Mouse (Mus musculus) thymus, postnatal 14 days (tissue): ENCODE results near the gene Gstp2.
"Not testable (repeated sequence)": the region's sequence is repeated elsewhere in the genome, so short reads cannot be mapped to it uniquely, and the experiment has no call there.

Source experiments
- DNase-seq: peaks from one replicate; pipeline ENCODE4 v3.0.0; 2021

Gstp2 gene

GRCm38 (mm10) chr19:4046866-4047254, 1.0 kb upstream of the Gstp2 start:
- no peak for DNase-seq

- DNase-seq: not testable (repeated sequence)
Measured at GRCm38 (mm10) chr19:4044109-4044508, 1.7 kb downstream of the Gstp2 start.

- DNase-seq: no peak
Measured at GRCm38 (mm10) chr19:4042124-4042523, 3.7 kb downstream of the Gstp2 start.

GRCm38 (mm10) chr19:4041500-4041899, 4.3 kb downstream of the Gstp2 start:
- not testable (repeated sequence) for DNase-seq

GRCm38 (mm10) chr19:4040941-4041340, 4.9 kb downstream of the Gstp2 start:
- not testable (repeated sequence) for DNase-seq

DNA sequence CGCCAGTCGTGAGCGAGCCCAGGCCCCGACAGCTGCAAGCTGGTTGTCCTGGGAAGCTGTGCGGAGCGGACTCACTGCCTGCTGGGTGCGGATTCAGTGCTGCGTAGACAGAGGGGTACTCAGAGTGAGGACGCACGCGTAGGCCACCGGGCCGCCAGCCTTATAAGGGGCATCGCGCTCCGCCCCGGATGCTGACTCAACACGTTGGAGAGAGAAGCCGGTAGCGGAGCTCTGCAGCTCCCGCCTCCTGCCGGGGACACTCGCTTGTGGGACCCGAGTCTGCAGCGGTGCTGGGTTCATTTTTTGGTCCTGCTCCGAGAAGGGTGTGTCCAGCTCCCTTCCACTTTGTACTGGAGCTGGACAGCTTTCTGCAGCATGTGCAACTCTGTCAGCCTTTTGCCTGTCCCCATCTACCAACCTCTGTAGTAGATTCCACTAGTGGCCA, 8.0 kb downstream of the Gstp2 start, which contains the start of gene Gstp1:
Gene Gstp1 (minus strand): TSS at position 198 of the 445 bp plus-strand sequence.
- DNase-seq: peak; percentile 91

DNA sequence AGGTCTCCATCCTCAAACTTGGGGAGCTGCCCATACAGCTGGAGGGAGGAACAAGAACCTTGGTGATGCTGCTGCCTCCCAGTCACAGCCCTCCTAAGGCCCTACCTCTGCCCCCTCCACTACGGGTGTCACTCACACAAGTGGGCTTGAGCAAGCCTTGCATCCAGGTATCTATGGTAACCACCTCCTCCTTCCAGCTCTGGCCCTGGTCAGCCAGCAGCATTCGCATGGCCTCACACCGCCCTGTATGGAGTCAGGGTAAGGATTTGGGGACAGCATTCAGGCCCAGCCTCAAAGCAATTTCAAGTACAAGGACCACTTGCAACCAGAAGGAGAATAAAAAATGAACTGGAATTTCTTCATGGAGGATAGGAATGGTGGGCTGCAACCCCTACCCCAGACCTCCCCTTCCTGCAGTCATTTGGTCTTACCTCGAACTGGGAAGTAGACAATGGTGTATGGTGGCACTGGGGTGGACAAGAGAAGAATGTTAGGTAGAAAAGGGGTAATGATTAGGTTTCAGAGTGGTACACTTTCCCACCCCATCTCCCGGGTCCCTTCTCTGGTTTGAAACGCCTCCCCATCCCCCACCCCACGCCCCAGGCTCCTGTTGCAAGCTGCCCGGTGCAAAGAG, 8.6 kb downstream of the Gstp2 start:
- not testable (repeated sequence) for DNase-seq

DNA sequence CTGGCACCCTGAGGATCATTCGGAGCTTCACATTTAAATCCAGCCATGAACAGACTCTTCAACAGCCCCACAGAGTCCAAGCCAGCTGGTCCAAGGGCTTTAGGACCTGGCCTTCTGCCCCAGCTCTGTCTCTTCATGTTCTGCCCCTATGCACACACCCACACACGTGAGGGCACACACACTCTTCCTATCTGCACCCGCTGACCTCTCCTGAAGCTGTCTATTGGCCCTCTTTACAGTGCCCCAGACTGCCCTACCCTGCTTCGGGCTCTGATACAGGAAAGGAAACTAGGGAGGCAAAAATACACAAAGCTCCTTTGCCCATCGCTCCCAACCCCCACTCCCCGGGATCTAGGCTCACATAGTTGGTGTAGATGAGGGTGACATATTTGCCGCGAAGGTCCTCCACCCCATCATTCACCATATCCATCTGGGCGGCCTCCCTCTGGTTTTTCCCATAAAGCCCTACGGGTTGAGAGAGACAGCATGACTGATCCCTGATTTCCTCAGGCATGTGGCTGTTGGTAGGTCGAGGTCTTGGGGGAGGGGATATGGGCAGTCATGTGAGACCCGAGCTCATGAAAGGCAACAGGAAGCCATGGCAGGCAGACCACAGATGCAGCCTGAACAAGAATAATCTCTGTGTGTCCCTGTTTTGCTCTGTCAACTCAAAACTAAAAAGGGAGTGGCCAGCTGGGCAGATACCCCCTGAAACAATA, 9.3 kb downstream of the Gstp2 start:
- DNase-seq: no peak

DNA sequence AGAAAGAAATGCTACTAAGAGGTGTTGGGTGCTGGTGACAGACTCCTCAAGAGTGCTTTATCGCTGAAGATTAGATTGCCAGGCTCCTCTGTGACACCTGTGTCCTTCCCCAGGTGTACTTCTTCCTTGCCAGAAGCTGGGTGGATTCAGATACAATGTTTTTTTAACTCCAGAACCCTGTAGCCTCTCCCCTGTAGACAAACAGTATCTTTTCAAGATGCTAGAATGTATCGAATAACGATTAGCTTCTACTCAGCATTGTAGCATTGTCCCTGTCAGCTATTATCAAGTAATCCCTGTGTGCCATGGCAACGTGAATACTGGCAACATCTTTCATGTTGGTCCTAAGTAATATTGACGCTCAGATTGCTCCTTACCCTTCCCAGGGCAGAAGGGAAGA, 12.1 kb downstream of the Gstp2 start:
- DNase-seq: no peak

- DNase-seq: no peak
Measured at GRCm38 (mm10) chr19:4033298-4033697, 12.5 kb downstream of the Gstp2 start.

- no peak for DNase-seq
Measured at GRCm38 (mm10) chr19:4032668-4033067, 13.2 kb downstream of the Gstp2 start.

GRCm38 (mm10) chr19:4027576-4027975, 18.2 kb downstream of the Gstp2 start:
- no peak for DNase-seq

GRCm38 (mm10) chr19:4023185-4023584, 22.6 kb downstream of the Gstp2 start:
- no peak for DNase-seq

GRCm38 (mm10) chr19:4018743-4019583, 26.9 kb downstream of the Gstp2 start:
- peak; percentile 66 for DNase-seq

DNA sequence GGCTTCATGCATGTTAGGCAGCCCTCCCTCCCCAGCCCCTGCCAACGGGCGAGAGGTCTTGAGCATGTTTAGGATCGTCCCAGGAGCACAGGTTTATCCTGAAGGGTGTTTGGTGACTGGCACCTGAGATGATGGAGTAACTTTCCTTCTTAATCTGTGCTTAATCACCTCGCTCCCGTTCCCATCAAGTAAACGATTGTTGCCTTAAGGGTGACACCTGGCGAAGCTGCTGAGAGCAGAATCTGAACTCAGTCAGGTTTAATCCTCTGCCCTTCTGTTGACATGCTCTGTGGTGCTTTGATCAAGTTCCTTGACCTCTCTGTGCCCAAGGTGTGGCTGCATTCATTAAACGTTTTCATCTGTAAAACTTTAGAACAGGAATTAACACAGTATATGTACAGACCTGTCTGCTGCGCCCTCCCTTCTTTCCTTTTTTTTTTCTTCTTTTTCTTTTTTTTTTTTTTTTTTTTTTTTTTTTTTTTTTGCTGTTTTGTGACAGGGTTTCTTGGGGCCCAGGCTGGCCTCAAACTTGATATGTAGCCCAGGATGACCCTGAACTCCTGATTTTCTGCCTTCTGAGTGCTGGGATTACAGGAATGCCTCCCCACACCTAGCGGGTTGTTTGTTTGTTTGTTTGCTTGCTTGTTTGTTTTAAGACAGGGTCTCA, 27.8 kb downstream of the Gstp2 start:
- no peak for DNase-seq

- no peak for DNase-seq
Measured at GRCm38 (mm10) chr19:4015635-4016034, 30.2 kb downstream of the Gstp2 start.

- no peak for DNase-seq
Measured at GRCm38 (mm10) chr19:4014802-4015201, 31.0 kb downstream of the Gstp2 start.

DNA sequence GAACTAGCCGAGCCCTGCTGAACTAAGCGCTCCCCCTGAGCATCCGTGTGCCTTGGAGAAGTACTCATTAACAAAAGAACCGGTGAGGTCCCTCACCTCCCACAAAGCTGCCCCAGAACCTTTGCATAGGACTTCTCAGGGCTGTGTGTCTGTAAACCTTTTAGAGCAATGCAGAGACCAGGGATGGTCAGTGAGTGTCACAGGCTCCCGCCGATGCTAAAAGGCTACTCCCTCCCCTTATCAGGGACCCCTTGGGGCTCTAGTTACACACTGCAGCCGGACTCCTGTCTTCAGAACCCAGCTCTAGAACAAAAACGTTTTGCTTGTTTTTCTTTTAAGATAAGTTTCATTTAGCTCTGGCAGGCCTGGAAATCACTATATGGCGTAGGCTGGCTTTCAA, 32.8 kb downstream of the Gstp2 start:
- DNase-seq: no peak

DNA sequence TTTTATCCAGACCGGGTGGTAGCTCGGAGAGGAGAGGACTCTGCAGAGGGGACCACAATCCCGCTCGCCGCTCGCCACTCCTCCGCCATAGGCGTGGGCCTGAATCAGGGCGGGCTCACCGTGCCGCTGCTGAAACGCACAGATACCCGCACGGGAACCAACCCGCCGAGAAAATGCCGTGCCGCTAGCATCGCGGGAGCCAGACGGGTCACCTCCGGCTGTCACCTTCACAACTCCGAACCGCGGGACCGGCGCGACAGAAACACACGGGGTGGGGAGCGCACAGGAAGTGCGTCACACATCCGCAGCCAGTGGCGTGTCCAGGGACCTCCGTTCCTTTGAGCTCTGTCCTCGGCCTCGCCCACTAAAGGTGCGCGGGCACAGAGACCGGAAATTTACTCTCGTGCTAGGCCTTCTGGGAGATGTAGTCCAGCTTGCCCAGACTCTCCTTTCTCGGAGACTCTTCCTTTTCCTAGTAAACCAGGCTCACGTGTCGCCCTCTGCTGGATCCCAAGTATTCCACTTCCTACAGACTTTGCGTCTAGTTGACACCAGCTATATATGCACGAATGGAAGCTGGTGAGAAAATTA, 33.3 kb downstream of the Gstp2 start, which contains the start of gene Ndufv1:
Gene Ndufv1 (minus strand): TSS at position 375 of the 591 bp plus-strand sequence.
- DNase-seq: peak; percentile 96

DNA sequence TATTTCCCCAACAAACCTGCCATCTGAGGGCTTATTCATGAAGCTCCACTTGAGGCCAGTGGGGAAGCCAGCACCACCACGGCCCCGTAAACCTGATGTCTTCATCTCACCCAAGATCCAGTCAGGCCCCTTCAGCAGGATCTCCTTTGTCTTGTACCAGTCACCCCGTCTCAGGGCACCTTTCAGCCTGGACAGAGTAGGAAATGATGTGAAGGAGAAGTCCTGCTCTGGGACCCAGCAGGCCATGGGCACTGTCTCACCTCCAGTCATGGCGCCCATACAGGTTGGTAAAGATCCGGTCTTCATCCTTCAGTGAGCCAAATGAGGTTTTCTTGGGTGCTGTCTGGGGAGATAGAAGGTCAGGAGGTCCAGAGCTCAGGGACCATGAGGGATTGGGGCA, 34.7 kb downstream of the Gstp2 start:
- DNase-seq: no peak

- no peak for DNase-seq
Measured at GRCm38 (mm10) chr19:4005971-4006370, 39.9 kb downstream of the Gstp2 start.

- DNase-seq: no peak
Measured at GRCm38 (mm10) chr19:4005091-4005490, 40.7 kb downstream of the Gstp2 start.
